Mouse (Mus musculus): ENCODE data around the gene Dlgap4. TPM values are rescaled to one million over a fixed set of nuclear protein-coding genes. Genes with fewer than 3 reads are reported as not detected.

Dlgap4 gene
- polyA plus RNA-seq, 1 experiment from 2014 or later, result 145 TPM

GRCm38 (mm10) chr2:156649450-156649849 lies 35.9 kb downstream of the Dlgap4 start:
- no peak overlapping the region for H3K27ac ChIP-seq (replicated peaks)
- DNase-seq (ENCODE audit: low spot score), result no peak
- H3K36me3 ChIP-seq (replicated peaks), result no peaks in the 10 kb centered on the region
- no peaks in the 10 kb centered on the region for H3K9me3 ChIP-seq
- peaks cover under 1% of the 10 kb centered on the region for H3K4me1 ChIP-seq
- no peaks in the 10 kb centered on the region for H3K27me3 ChIP-seq (replicated peaks; ENCODE audit: low read depth, poor library complexity, severe bottlenecking)
- no peak overlapping the region for H3K4me3 ChIP-seq
- 86% methylated on average over 5 of the region's 5 CpGs for WGBS

GRCm38 (mm10) chr2:156651019-156651418 lies 37.5 kb downstream of the Dlgap4 start:
- no peak overlapping the region for H3K4me3 ChIP-seq
- H3K27me3 ChIP-seq (replicated peaks; ENCODE audit: low read depth, poor library complexity, severe bottlenecking), result no peaks in the 10 kb centered on the region
- WGBS, result 79% methylated on average over 6 of the region's 6 CpGs
- H3K36me3 ChIP-seq (replicated peaks), result no peaks in the 10 kb centered on the region
- H3K9me3 ChIP-seq, result no peaks in the 10 kb centered on the region
- peaks cover 6% of the 10 kb centered on the region; the same call in 1 of the 2 replicates for H3K4me1 ChIP-seq
- no peak overlapping the region for H3K27ac ChIP-seq (replicated peaks)
- DNase-seq (ENCODE audit: low spot score), result no peak

GRCm38 (mm10) chr2:156652841-156653240 lies 39.3 kb downstream of the Dlgap4 start:
- DNase-seq (ENCODE audit: low spot score), result peak; percentile 84
- H3K4me1 ChIP-seq, result peaks cover 6% of the 10 kb centered on the region; the same call in 1 of the 2 replicates
- H3K27ac ChIP-seq (replicated peaks), result no peak overlapping the region
- no peaks in the 10 kb centered on the region for H3K27me3 ChIP-seq (replicated peaks; ENCODE audit: low read depth, poor library complexity, severe bottlenecking)
- no peaks in the 10 kb centered on the region for H3K9me3 ChIP-seq
- H3K4me3 ChIP-seq, result no peak overlapping the region
- 10% methylated on average over 8 of the region's 8 CpGs for WGBS
- H3K36me3 ChIP-seq (replicated peaks), result no peaks in the 10 kb centered on the region

GRCm38 (mm10) chr2:156654148-156654547 lies 40.6 kb downstream of the Dlgap4 start:
- whole genome bisulfite sequencing, result 73% methylated on average over 5 of the region's 5 CpGs
- no peak for DNase-seq (ENCODE audit: low spot score)

GRCm38 (mm10) chr2:156655626-156656025 lies 42.1 kb downstream of the Dlgap4 start:
- WGBS, result 68% methylated on average over 5 of the region's 5 CpGs
- no peaks in the 10 kb centered on the region for H3K27me3 ChIP-seq (replicated peaks; ENCODE audit: low read depth, poor library complexity, severe bottlenecking)
- no peaks in the 10 kb centered on the region for H3K36me3 ChIP-seq (replicated peaks)

More at GRCm38 (mm10) chr2:156654148-156654547, 40.6 kb downstream of the Dlgap4 start:
- no peak overlapping the region for H3K27ac ChIP-seq (replicated peaks)
- H3K4me3 ChIP-seq, result no peak overlapping the region
- no peaks in the 10 kb centered on the region for H3K9me3 ChIP-seq
- no peaks in the 10 kb centered on the region for H3K27me3 ChIP-seq (replicated peaks; ENCODE audit: low read depth, poor library complexity, severe bottlenecking)
- peaks cover 6% of the 10 kb centered on the region; the same call in 1 of the 2 replicates for H3K4me1 ChIP-seq
- no peaks in the 10 kb centered on the region for H3K36me3 ChIP-seq (replicated peaks)

GRCm38 (mm10) chr2:156657522-156657921 lies 44.0 kb downstream of the Dlgap4 start:
- no peak for DNase-seq (ENCODE audit: low spot score)
- 89% methylated on average over 8 of the region's 8 CpGs for WGBS
- 0 out of 2 replicates have a peak, but pooled peaks cover 6% of the 10 kb centered on the region for H3K4me1 ChIP-seq
- H3K27me3 ChIP-seq (replicated peaks; ENCODE audit: low read depth, poor library complexity, severe bottlenecking), result no peaks in the 10 kb centered on the region
- H3K9me3 ChIP-seq, result no peaks in the 10 kb centered on the region
- no peak overlapping the region for H3K4me3 ChIP-seq
- H3K36me3 ChIP-seq (replicated peaks), result no peaks in the 10 kb centered on the region
- no peak overlapping the region for H3K27ac ChIP-seq (replicated peaks)

More at GRCm38 (mm10) chr2:156655626-156656025, 42.1 kb downstream of the Dlgap4 start:
- H3K9me3 ChIP-seq, result no peaks in the 10 kb centered on the region
- no peak overlapping the region for H3K27ac ChIP-seq (replicated peaks)
- no peak overlapping the region for H3K4me3 ChIP-seq
- DNase-seq (ENCODE audit: low spot score), result no peak
- H3K4me1 ChIP-seq, result peaks cover 6% of the 10 kb centered on the region; the same call in 1 of the 2 replicates

GRCm38 (mm10) chr2:156658221-156658620 lies 44.7 kb downstream of the Dlgap4 start:
- H3K4me1 ChIP-seq, result 0 out of 2 replicates have a peak, but pooled peaks cover 6% of the 10 kb centered on the region
- no peaks in the 10 kb centered on the region for H3K36me3 ChIP-seq (replicated peaks)
- H3K27ac ChIP-seq (replicated peaks), result no peak overlapping the region
- WGBS, result 90% methylated on average over 10 of the region's 10 CpGs
- no peak overlapping the region for H3K4me3 ChIP-seq
- DNase-seq (ENCODE audit: low spot score), result no peak
- no peaks in the 10 kb centered on the region for H3K27me3 ChIP-seq (replicated peaks; ENCODE audit: low read depth, poor library complexity, severe bottlenecking)
- H3K9me3 ChIP-seq, result no peaks in the 10 kb centered on the region

- Histone ChIP-seq H3K9me3 (no peaks in the 10 kb centered on the region), H3K27ac (replicated peaks) (no peak overlapping the region), H3K27me3 (replicated peaks; ENCODE audit: low read depth, poor library complexity, severe bottlenecking) (no peaks in the 10 kb centered on the region), H3K4me3 (no peak overlapping the region), H3K4me1 (0 out of 2 replicates have a peak, but pooled peaks cover 6% of the 10 kb centered on the region), H3K36me3 (replicated peaks) (no peaks in the 10 kb centered on the region)
- no peak for DNase-seq (ENCODE audit: low spot score)
- 62% methylated on average over 7 of the region's 7 CpGs for WGBS
These were observed 45.2 kb downstream of the Dlgap4 start for GRCm38 (mm10) chr2:156658751-156659150.

GRCm38 (mm10) chr2:156659981-156660380 lies 46.5 kb downstream of the Dlgap4 start:
- WGBS, result 77% methylated on average over 6 of the region's 6 CpGs
- Histone ChIP-seq H3K36me3 (replicated peaks) (no peaks in the 10 kb centered on the region), H3K27me3 (replicated peaks; ENCODE audit: low read depth, poor library complexity, severe bottlenecking) (no peaks in the 10 kb centered on the region; the same call in 1 of the 2 replicates)

GRCm38 (mm10) chr2:156663162-156663561 lies 49.7 kb downstream of the Dlgap4 start:
- 86% methylated on average over 10 of the region's 10 CpGs for WGBS
- H3K9me3 ChIP-seq, result no peaks in the 10 kb centered on the region
- no peaks in the 10 kb centered on the region for H3K36me3 ChIP-seq (replicated peaks)
- no peak overlapping the region for H3K27ac ChIP-seq (replicated peaks)
- DNase-seq (ENCODE audit: low spot score), result no peak
- no peak overlapping the region for H3K4me3 ChIP-seq
- no peaks in the 10 kb centered on the region; the same call in 1 of the 2 replicates for H3K27me3 ChIP-seq (replicated peaks; ENCODE audit: low read depth, poor library complexity, severe bottlenecking)
- peaks cover 17% of the 10 kb centered on the region for H3K4me1 ChIP-seq

More at GRCm38 (mm10) chr2:156659981-156660380, 46.5 kb downstream of the Dlgap4 start:
- H3K4me1 ChIP-seq, result peaks cover 14% of the 10 kb centered on the region
- H3K4me3 ChIP-seq, result no peak overlapping the region
- DNase-seq (ENCODE audit: low spot score), result no peak
- H3K9me3 ChIP-seq, result no peaks in the 10 kb centered on the region
- H3K27ac ChIP-seq (replicated peaks), result no peak overlapping the region

GRCm38 (mm10) chr2:156664407-156664806 lies 50.9 kb downstream of the Dlgap4 start:
- DNase-seq (ENCODE audit: low spot score), result no peak
- whole genome bisulfite sequencing, result 26% methylated on average over 5 of the region's 5 CpGs
- no peak overlapping the region for H3K4me3 ChIP-seq
- no peaks in the 10 kb centered on the region for H3K9me3 ChIP-seq
- H3K36me3 ChIP-seq (replicated peaks), result no peaks in the 10 kb centered on the region
- H3K27me3 ChIP-seq (replicated peaks; ENCODE audit: low read depth, poor library complexity, severe bottlenecking), result no peaks in the 10 kb centered on the region; the same call in 1 of the 2 replicates
- H3K27ac ChIP-seq (replicated peaks), result no peak overlapping the region
- peaks cover 17% of the 10 kb centered on the region for H3K4me1 ChIP-seq

GRCm38 (mm10) chr2:156664993-156665518 lies 51.6 kb downstream of the Dlgap4 start:
- 83% methylated on average over 8 of the region's 8 CpGs for WGBS
- Histone ChIP-seq H3K27me3 (replicated peaks; ENCODE audit: low read depth, poor library complexity, severe bottlenecking) (no peaks in the 10 kb centered on the region; the same call in 1 of the 2 replicates), H3K27ac (replicated peaks) (no peak overlapping the region), H3K4me3 (no peak overlapping the region), H3K9me3 (no peaks in the 10 kb centered on the region), H3K4me1 (peaks cover 17% of the 10 kb centered on the region), H3K36me3 (replicated peaks) (no peaks in the 10 kb centered on the region)
- no peak for DNase-seq (ENCODE audit: low spot score)

GRCm38 (mm10) chr2:156665620-156666196 lies 52.2 kb downstream of the Dlgap4 start:
- no peak for DNase-seq (ENCODE audit: low spot score)
- 81% methylated on average over 13 of the region's 13 CpGs for WGBS

More at GRCm38 (mm10) chr2:156665620-156666196, 52.2 kb downstream of the Dlgap4 start:
- Histone ChIP-seq H3K4me3 (no peak overlapping the region), H3K4me1 (peaks cover 17% of the 10 kb centered on the region), H3K9me3 (no peaks in the 10 kb centered on the region), H3K36me3 (replicated peaks) (no peaks in the 10 kb centered on the region), H3K27ac (replicated peaks) (no peak overlapping the region), H3K27me3 (replicated peaks; ENCODE audit: low read depth, poor library complexity, severe bottlenecking) (no peaks in the 10 kb centered on the region; the same call in 1 of the 2 replicates)
